Mouse (Mus musculus) small intestine, adult 2 months (tissue): Measurements from ENCODE around the gene Ndufa10. TPM values are rescaled to one million over a fixed set of nuclear protein-coding genes. Genes with fewer than 3 reads are reported as not detected.

Experiments used
- H3K27ac ChIP-seq: fragments of 200-500 bp; 2 replicates; pipeline ENCODE4 v1.5.1; 2012; ENCODE audit warnings: low read depth, low read length, control low read depth, inconsistent platforms; ENCODE audit not compliant: insufficient read depth
- H3K27me3 ChIP-seq: fragments of 200-500 bp; 2 replicates; pipeline ENCODE4 v1.6.1; 2012; ENCODE audit warnings: mild to moderate bottlenecking, moderate library complexity, low read length, inconsistent platforms; ENCODE audit not compliant: control insufficient read depth, insufficient read depth
- H3K36me3 ChIP-seq: fragments of 200-500 bp; 2 replicates; pipeline ENCODE4 v1.6.1; 2012; ENCODE audit warnings: mild to moderate bottlenecking, low read length, control low read depth, inconsistent platforms; ENCODE audit not compliant: control insufficient read depth, insufficient read depth
- H3K4me1 ChIP-seq: fragments of 200-500 bp; 2 replicates; pipeline ENCODE4 v1.6.1; 2012; ENCODE audit warnings: low read length, inconsistent platforms, mixed read lengths; ENCODE audit not compliant: control insufficient read depth, insufficient read depth, insufficient read length
- H3K4me3 ChIP-seq: fragments of 200-500 bp; 2 replicates; pipeline ENCODE4 v1.5.1; 2012; ENCODE audit warnings: low read depth, mild to moderate bottlenecking, control low read depth, inconsistent platforms, low read length, moderate library complexity
- CTCF ChIP-seq: fragments of 200-500 bp; IDR thresholded peaks from 2 replicates; pipeline ENCODE4 v1.5.1; 2012; ENCODE audit warnings: low read depth, mild to moderate bottlenecking, control low read depth, inconsistent platforms, low read length, moderate library complexity, mixed read lengths; ENCODE audit not compliant: insufficient replicate concordance, insufficient read length; ENCODE audit errors: extremely low read depth
- POLR2A ChIP-seq: fragments of 200-500 bp; IDR thresholded peaks from 2 replicates; pipeline ENCODE4 v1.6.1; 2012; ENCODE audit warnings: low read depth, mild to moderate bottlenecking, control low read depth, inconsistent platforms, low read length, moderate library complexity
- WGBS: fragments of 180-500 bp; shearing (Covaris S2); methylation state at CpG from one replicate; pipeline ENCODE4 v1.1.7; 2018; 5-methylcytosine and 5-hydroxymethylcytosine counted together
- polyA plus RNA-seq: library from polyadenylated mRNA; depleted of rRNA; stranded (reverse); fragments of >200 nt; gene quantifications from 2 replicates; pipeline ENCODE4 v1.2.3, GENCODE M21; 2012

Ndufa10 gene
- polyA plus RNA-seq, 1 experiment = 104 TPM

DNA sequence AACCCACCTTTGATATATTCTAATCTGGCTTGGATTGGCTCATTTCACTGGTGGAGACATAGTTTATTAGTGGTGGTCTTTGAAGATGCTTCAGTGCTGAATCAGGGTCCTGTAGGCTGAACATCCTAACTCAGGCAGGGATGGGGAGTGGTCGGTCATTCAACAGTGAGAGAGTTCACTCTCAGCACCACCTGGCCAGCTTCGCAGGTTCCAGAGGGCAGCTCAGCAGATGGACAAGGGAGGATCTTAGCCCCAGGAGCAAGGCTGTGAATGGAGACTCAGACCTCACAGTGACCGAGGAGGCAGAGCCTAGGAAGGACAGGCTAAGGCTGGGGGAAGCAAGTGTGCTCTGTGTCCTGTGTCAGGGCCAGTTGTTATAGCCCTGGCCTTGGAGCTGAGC, 42.2 kb downstream of the Ndufa10 start:
- 64% methylated on average over 3 of the region's 3 CpGs for WGBS

DNA sequence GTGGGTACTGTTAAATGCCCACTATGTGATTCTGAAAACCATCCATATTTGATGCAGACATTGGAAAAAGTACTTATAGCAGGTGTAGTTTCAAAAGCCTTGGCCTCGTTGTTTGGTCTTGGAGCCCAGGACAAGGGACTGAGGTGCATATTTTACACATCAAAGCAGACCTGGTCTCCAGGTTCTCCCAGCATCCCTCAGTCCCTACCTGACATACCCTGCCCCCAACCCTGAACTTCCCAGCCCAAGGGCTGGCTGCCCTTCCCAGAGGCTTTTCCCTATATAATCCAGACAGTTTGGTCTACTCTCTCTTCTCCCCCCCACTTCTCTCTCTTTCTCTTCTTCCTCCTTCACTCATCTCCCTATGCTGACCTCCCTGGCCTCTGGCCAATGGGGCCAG, 42.7 kb downstream of the Ndufa10 start:
- Histone ChIP-seq H3K4me3 (no peak overlapping the region), H3K4me1 (no peaks in the 10 kb centered on the region), H3K27ac (no peak overlapping the region), H3K27me3 (no peaks in the 10 kb centered on the region), H3K36me3 (no peaks in the 10 kb centered on the region)
- TF ChIP-seq CTCF (no peak), POLR2A (no peak)
- WGBS = 97% methylated on average over 1 of the region's 1 CpGs

More for the DNA sequence above, 42.2 kb downstream of the Ndufa10 start:
- no peak overlapping the region for H3K4me3 ChIP-seq
- no peaks in the 10 kb centered on the region for H3K27me3 ChIP-seq
- no peak overlapping the region for H3K27ac ChIP-seq
- H3K4me1 ChIP-seq = no peaks in the 10 kb centered on the region
- no peaks in the 10 kb centered on the region for H3K36me3 ChIP-seq
- TF ChIP-seq POLR2A (no peak), CTCF (no peak)

DNA sequence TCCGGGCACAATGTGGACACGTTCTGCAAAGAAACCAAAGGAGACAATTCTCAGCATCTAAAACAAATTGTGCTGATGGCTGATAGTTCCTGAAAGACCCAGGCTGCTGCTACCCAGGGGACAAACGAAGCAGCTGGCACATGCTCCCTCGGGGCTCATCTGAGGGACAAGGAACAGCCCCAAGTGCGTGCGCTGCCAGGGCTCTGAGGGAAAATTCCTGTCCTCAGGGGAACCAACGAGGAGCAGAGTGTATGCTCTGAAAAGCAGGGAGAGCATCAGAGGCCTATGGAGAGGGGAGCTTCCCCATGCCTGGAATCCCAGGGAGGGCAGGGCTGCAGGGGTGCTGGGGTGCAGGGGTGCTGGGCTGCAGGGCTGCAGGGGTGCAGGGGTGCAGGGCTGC, 48.9 kb downstream of the Ndufa10 start:
- Histone ChIP-seq H3K4me3 (no peak overlapping the region), H3K27me3 (no peaks in the 10 kb centered on the region), H3K4me1 (no peaks in the 10 kb centered on the region), H3K36me3 (no peaks in the 10 kb centered on the region), H3K27ac (no peak overlapping the region)
- 63% methylated on average over 7 of the region's 7 CpGs for WGBS
- TF ChIP-seq CTCF (no peak), POLR2A (no peak)

DNA sequence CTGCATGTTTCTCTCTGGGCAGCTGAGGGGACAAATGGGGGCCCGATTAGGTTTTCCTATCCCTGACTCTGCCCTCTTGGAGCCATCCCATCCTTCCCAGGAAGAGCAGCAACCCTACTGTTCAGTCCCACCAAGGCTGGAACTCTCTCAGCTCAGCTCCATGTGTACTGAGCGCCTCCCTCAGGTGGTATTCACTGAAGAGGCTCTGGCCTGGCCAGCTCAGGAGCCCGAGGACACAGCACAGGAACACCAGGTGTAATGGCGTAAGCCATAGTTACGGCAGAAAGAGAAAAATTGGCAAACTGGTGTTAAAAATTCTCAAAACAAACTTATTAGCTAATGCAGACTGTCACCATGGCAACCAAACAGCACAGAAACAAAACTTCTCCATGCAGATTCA, 68.5 kb downstream of the Ndufa10 start:
- Histone ChIP-seq H3K27ac (no peak overlapping the region), H3K4me3 (no peak overlapping the region), H3K36me3 (no peaks in the 10 kb centered on the region), H3K4me1 (no peaks in the 10 kb centered on the region), H3K27me3 (no peaks in the 10 kb centered on the region)
- TF ChIP-seq POLR2A (no peak), CTCF (no peak)
- WGBS = 60% methylated on average over 5 of the region's 5 CpGs

DNA sequence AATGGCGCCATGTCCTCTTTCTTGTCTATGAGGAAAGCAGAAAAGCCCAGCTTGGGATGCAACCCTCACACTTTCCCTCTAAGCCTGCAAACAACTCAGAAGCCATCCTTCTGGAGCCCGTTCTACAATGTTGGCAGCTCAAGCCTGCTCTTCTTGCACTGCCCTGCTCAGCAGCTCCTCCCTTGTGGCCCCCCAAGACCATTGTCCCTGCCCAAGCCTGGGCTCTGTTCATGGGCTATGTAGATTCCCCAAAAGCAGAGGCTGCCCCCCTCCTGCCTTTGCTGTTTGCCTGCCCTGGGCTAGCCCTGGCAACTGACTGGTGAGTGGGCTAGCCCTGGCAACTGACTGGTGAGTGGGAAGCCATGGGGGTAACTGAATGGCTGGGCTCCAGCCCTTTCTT, 73.1 kb downstream of the Ndufa10 start:
- Histone ChIP-seq H3K27ac (no peak overlapping the region), H3K4me3 (no peak overlapping the region), H3K27me3 (no peaks in the 10 kb centered on the region), H3K4me1 (no peaks in the 10 kb centered on the region), H3K36me3 (no peaks in the 10 kb centered on the region)
- 77% methylated on average over 2 of the region's 2 CpGs for WGBS
- no peak for TF ChIP-seq POLR2A
- no peak for TF ChIP-seq CTCF

DNA sequence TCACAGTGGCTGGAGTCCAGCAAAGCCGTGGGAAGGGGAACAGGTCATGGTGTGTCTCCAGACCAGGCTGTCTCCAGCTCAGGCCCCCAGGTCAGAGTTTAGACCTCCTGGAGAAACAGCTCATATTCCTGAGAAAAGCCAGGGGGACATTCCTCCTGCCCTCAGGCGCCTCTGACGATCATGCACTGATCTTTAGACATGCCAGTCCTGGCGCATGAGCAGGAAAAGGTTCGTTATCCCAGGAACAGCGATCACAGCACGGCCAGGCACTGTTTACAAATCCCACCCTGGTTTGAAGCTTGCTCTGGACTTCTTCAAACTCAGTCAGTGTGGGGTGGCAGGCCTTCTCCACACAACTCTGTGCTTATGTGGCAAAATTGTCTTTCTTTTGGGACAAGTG, 75.1 kb downstream of the Ndufa10 start:
- WGBS = 47% methylated on average over 7 of the region's 7 CpGs
- H3K4me1 ChIP-seq = no peaks in the 10 kb centered on the region

DNA sequence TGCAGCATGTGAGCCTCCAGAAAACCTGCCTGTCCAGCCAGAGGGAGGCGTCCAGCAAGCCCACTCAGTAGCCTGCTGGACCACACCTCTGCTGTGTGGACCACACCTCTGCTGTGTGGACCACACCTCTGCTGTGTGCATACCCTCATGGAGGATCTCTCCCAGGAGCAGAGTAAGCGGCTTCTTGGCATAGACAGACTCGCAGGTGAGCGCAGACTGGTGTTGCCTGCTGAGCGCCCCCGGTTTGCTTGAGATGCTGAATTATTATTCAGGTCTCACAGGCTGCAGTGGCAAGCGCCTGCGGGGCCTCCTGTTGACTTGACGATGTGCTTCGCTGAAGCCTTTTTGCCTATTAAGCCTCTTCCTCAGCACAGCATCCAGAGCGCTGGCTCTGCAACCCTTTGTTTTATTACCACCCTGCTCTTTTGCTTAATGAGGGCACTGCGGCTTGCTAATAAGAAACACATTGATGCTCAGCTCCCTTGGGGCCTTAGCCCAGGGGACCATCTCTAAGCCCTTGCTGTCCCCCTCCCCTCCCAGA, 76.1 kb downstream of the Ndufa10 start:
- Histone ChIP-seq H3K36me3 (no peaks in the 10 kb centered on the region), H3K27me3 (no peaks in the 10 kb centered on the region), H3K4me3 (no peak overlapping the region), H3K27ac (no peak overlapping the region), H3K4me1 (peaks cover 2% of the 10 kb centered on the region; the same call in 1 of the 2 replicates)
- TF ChIP-seq POLR2A (no peak), CTCF (no peak)
- 46% methylated on average over 12 of the region's 12 CpGs for WGBS

More for the DNA sequence above, 75.1 kb downstream of the Ndufa10 start:
- H3K4me3 ChIP-seq = no peak overlapping the region
- TF ChIP-seq CTCF (no peak), POLR2A (no peak)
- H3K27ac ChIP-seq = no peak overlapping the region
- H3K27me3 ChIP-seq = no peaks in the 10 kb centered on the region
- H3K36me3 ChIP-seq = no peaks in the 10 kb centered on the region
